Mouse (Mus musculus) MEL (cell line): ENCODE data around the gene Lefty1. TPM values are rescaled to one million over a fixed set of nuclear protein-coding genes. Genes with fewer than 3 reads are reported as not detected.

Experiments
- DNase-seq: peaks from one replicate; pipeline ENCODE4 v3.0.0; 2011; ENCODE audit warnings: low read depth, low spot score
- H3K27ac ChIP-seq: 2 replicates; pipeline ENCODE4 v1.5.1; 2012; ENCODE audit warnings: low read depth, mild to moderate bottlenecking, control low read depth, low read length, moderate library complexity; ENCODE audit not compliant: control insufficient read depth
- H3K27me3 ChIP-seq, 2 experiments: fragments of 150-350 bp in 1 of 2; sonication (generic) in 1 of 2; 2 replicates each; pipeline ENCODE4 v1.6.1; 2012; ENCODE audit warnings: low read length in 2 of 2, mild to moderate bottlenecking in 2 of 2, improper control_type of control experiment in 1 of 2, moderate library complexity in 1 of 2; ENCODE audit not compliant: insufficient read depth in 2 of 2, control insufficient read depth in 1 of 2
- H3K36me3 ChIP-seq, 2 experiments: 2 replicates each; pipeline ENCODE4 v1.6.1; 2012 to 2014; ENCODE audit warnings: low read length in 2 of 2, improper control_type of control experiment in 1 of 2, inconsistent platforms in 1 of 2, mild to moderate bottlenecking in 1 of 2; ENCODE audit not compliant: insufficient read depth in 2 of 2, control insufficient read depth in 1 of 2
- H3K4me1 ChIP-seq, 2 experiments: fragments of 150-350 bp in 1 of 2; sonication (generic) in 1 of 2; 2 replicates each; pipeline ENCODE4 v1.6.1; 2012; ENCODE audit warnings: low read length in 2 of 2, improper control_type of control experiment in 1 of 2, mild to moderate bottlenecking in 1 of 2; ENCODE audit not compliant: insufficient read depth in 2 of 2, control insufficient read depth in 1 of 2
- H3K4me3 ChIP-seq, 2 experiments: fragments of 150-350 bp in 1 of 2; sonication (generic) in 1 of 2; 2 replicates each; pipeline ENCODE4 v1.5.1; 2012; ENCODE audit warnings: low read depth in 2 of 2, low read length in 2 of 2, mild to moderate bottlenecking in 2 of 2, moderate library complexity in 2 of 2, control low read depth in 1 of 2, improper control_type of control experiment in 1 of 2; ENCODE audit not compliant: control insufficient read depth in 1 of 2, insufficient read depth in 1 of 2
- H3K79me2 ChIP-seq: 2 replicates; pipeline ENCODE4 v1.6.1; 2012; ENCODE audit warnings: mild to moderate bottlenecking, low read length, moderate library complexity; ENCODE audit not compliant: control insufficient read depth, poor library complexity, insufficient read depth
- H3K9ac ChIP-seq: 2 replicates; pipeline ENCODE4 v1.6.1; 2012; ENCODE audit warnings: low read depth, mild to moderate bottlenecking, control low read depth, low read length, moderate library complexity; ENCODE audit not compliant: control insufficient read depth, poor library complexity, severe bottlenecking
- H3K9me3 ChIP-seq: fragments of 150-350 bp; sonication (generic); replicated peaks from 2 replicates; pipeline ENCODE4 v1.6.1; 2012; ENCODE audit warnings: mild to moderate bottlenecking, low read length, improper control_type of control experiment, moderate library complexity; ENCODE audit not compliant: insufficient read depth
- BHLHE40 ChIP-seq: IDR thresholded peaks from 2 replicates; pipeline ENCODE4 v1.6.1; 2012; ENCODE audit warnings: low read depth, mild to moderate bottlenecking, inconsistent platforms, low read length, improper control_type of control experiment, borderline replicate concordance
- CTCF ChIP-seq, 3 experiments: IDR thresholded peaks in 2 of 3; conservative IDR thresholded peaks in 1 of 3; 2 replicates each; pipeline ENCODE4 v1.5.1; 2011 to 2012; ENCODE audit warnings: low read length in 3 of 3, low read depth in 2 of 3, mild to moderate bottlenecking in 2 of 3, improper control_type of control experiment in 1 of 3, inconsistent platforms in 1 of 3, mixed read lengths in 1 of 3, moderate library complexity in 1 of 3; ENCODE audit not compliant: control insufficient read depth in 1 of 3, insufficient read depth in 1 of 3, poor library complexity in 1 of 3, severe bottlenecking in 1 of 3
- EP300 ChIP-seq, 2 experiments: IDR thresholded peaks; 2 replicates each; pipeline ENCODE4 v1.6.1; 2011; ENCODE audit warnings: improper control_type of control experiment in 2 of 2, low read length in 2 of 2, low read depth in 1 of 2, mild to moderate bottlenecking in 1 of 2
- ETS1 ChIP-seq: IDR thresholded peaks from 2 replicates; pipeline ENCODE4 v1.6.1; 2012; ENCODE audit warnings: low read depth, mild to moderate bottlenecking, inconsistent platforms, low read length, improper control_type of control experiment, moderate library complexity
- GABPA ChIP-seq: IDR thresholded peaks from 2 replicates; pipeline ENCODE4 v1.6.1; 2012; ENCODE audit warnings: low read depth, mild to moderate bottlenecking, inconsistent platforms, low read length, improper control_type of control experiment, moderate library complexity
- GATA1 ChIP-seq: IDR thresholded peaks from 2 replicates; pipeline ENCODE4 v1.6.1; 2011; ENCODE audit warnings: low read depth, low read length, improper control_type of control experiment
- HCFC1 ChIP-seq: IDR thresholded peaks from 2 replicates; pipeline ENCODE4 v1.6.1; 2012; ENCODE audit warnings: low read depth, mild to moderate bottlenecking, inconsistent platforms, low read length, improper control_type of control experiment, moderate library complexity
- KAT2A ChIP-seq: conservative IDR thresholded peaks from 2 replicates; pipeline ENCODE4 v1.6.1; 2012; ENCODE audit warnings: low read depth, low read length, improper control_type of control experiment, inconsistent platforms
- MAFK ChIP-seq: IDR thresholded peaks from 2 replicates; pipeline ENCODE4 v1.6.1; 2011; ENCODE audit warnings: low read depth, mild to moderate bottlenecking, low read length, improper control_type of control experiment, borderline replicate concordance
- MAX ChIP-seq: IDR thresholded peaks from 2 replicates; pipeline ENCODE4 v1.6.1; 2011; ENCODE audit warnings: low read length, improper control_type of control experiment
- MEF2A ChIP-seq: IDR thresholded peaks from 2 replicates; pipeline ENCODE4 v1.6.1; 2014; ENCODE audit warnings: low read depth, mild to moderate bottlenecking, inconsistent platforms, low read length, improper control_type of control experiment; ENCODE audit not compliant: poor library complexity, insufficient replicate concordance, severe bottlenecking; ENCODE audit errors: extremely low read depth
- MXI1 ChIP-seq: IDR thresholded peaks from 2 replicates; pipeline ENCODE4 v1.6.1; 2011; ENCODE audit warnings: mild to moderate bottlenecking, low read depth, low read length, improper control_type of control experiment
- MYB ChIP-seq: IDR thresholded peaks from 2 replicates; pipeline ENCODE4 v1.6.1; 2011; ENCODE audit warnings: mild to moderate bottlenecking, low read depth, low read length, improper control_type of control experiment
- MYC ChIP-seq: IDR thresholded peaks from 2 replicates; pipeline ENCODE4 v1.6.1; 2011; ENCODE audit warnings: low read depth, mild to moderate bottlenecking, low read length, improper control_type of control experiment, moderate library complexity
- POLR2AphosphoS5 ChIP-seq: IDR thresholded peaks from 2 replicates; pipeline ENCODE4 v1.6.1; 2012; ENCODE audit warnings: low read depth, borderline replicate concordance, mild to moderate bottlenecking, inconsistent platforms, low read length, moderate library complexity, mixed read lengths
- RAD21 ChIP-seq: IDR thresholded peaks from 2 replicates; pipeline ENCODE4 v1.6.1; 2011; ENCODE audit warnings: mild to moderate bottlenecking, low read depth, low read length, improper control_type of control experiment
- SIN3A ChIP-seq: IDR thresholded peaks from 2 replicates; pipeline ENCODE4 v1.6.1; 2012; ENCODE audit warnings: low read length, improper control_type of control experiment, inconsistent platforms
- SMC3 ChIP-seq: IDR thresholded peaks from 2 replicates; pipeline ENCODE4 v1.6.1; 2011; ENCODE audit warnings: low read depth, low read length, improper control_type of control experiment
- TAL1 ChIP-seq: IDR thresholded peaks from 2 replicates; pipeline ENCODE4 v1.6.1; 2012; ENCODE audit warnings: mild to moderate bottlenecking, inconsistent platforms, low read length, moderate library complexity, mixed read lengths
- TBP ChIP-seq: IDR thresholded peaks from 2 replicates; pipeline ENCODE4 v1.8.0; 2011; ENCODE audit warnings: low read depth, low read length, improper control_type of control experiment
- UBTF ChIP-seq: IDR thresholded peaks from 2 replicates; pipeline ENCODE4 v1.6.1; 2012; ENCODE audit warnings: low read depth, mild to moderate bottlenecking, inconsistent platforms, low read length, improper control_type of control experiment, moderate library complexity, borderline replicate concordance; ENCODE audit not compliant: insufficient read depth
- ZMIZ1 ChIP-seq: IDR thresholded peaks from 2 replicates; pipeline ENCODE4 v1.6.1; 2012; ENCODE audit warnings: low read depth, mild to moderate bottlenecking, inconsistent platforms, low read length, improper control_type of control experiment, moderate library complexity
- polyA plus RNA-seq, 2 experiments: library from polyadenylated mRNA; stranded (reverse) in 1 of 2; unstranded in 1 of 2; fragments of >175 nt in 1 of 2; fragments of >200 nt in 1 of 2; gene quantifications; 2 replicates each; pipeline versions ENCODE4 v1.2.1 to v1.2.4; 2012; ENCODE audit warnings: low replicate concordance in 2 of 2, low read depth in 1 of 2; ENCODE audit not compliant: insufficient read length in 2 of 2, insufficient read depth in 1 of 2, missing spikeins in 1 of 2
- total RNA-seq: library from RNA; depleted of rRNA; stranded (reverse); fragments of 300-350 nt; gene quantifications from 2 replicates; pipeline ENCODE4 v1.2.3, GENCODE M21; 2012

The Lefty1 gene
- total and polyA plus RNA-seq, 3 experiments = 5.1 to 6.4 TPM; not detected in 1

DNA sequence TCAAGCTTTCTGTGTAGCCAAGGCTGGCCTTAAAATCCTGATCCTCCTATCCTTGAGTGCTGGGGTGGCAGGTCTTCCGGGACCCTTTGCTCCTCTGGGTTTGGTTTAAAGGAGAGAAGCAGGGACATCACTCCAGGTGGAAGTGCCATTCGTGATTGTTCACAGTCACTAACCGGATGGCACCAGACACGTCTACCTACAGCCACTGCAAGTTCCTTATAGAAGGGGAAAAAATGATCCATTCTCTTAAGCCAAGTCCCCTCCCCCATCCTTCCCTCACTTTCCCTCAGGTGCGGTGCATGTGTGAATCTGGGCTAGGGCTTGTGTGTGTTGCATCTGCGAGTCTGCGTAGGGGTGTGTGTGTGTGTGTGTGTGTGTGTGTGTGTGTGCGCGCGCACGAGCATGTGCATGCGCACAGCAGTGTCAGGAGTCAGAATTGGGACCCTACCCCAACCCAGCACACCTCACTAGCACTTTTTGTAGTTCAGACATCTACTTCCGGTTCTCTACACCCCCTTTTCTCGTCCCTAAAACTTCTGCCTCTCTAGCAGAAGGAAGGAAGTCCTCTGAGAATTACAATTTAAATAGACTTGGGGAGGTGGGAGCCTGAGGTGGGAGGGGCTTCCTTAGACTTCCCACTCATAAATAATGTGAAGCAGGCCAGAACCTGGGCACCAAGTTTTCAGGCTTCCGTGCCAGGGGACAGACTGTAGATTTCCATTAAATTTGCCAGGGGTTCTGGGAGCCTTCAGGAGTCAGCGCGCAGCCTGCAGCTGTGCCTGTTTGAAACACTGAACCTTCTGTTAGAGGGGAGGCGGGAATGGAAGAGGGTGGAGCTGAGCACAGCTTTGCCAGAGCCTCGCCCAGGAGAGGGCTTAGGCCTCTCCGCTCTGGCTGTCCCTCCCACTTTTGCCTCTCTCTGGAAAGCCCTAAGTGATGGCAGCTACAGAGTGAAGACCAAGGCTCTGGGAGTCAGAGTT is 10.5 kb downstream of the Lefty1 start:
- no peak overlapping the region for H3K27ac ChIP-seq
- DNase-seq = peak; percentile 52
- H3K4me3 ChIP-seq = no peak overlapping the region
- TF ChIP-seq KAT2A (no peak), MYC (no peak), POLR2AphosphoS5 (no peak), MXI1 (no peak), TAL1 (no peak), CTCF (IDR thresholded peaks at IDR 0.05 in 2 of 3, conservative IDR thresholded peaks at IDR 0.05 in 1 of 3; ENCODE audit: control insufficient read depth in 1 of 3, insufficient read depth in 1 of 3, low read depth in 2 of 3, low read length in 3 of 3, poor library complexity in 1 of 3, severe bottlenecking in 1 of 3) (no peak), MAFK (no peak), GABPA (no peak), MAX (no peak), RAD21 (no peak), BHLHE40 (no peak), MEF2A (no peak)
- peaks cover 0 to 4% of the 10 kb centered on the region in 2 experiments; a peak in 1 of 4 replicates for H3K36me3 ChIP-seq
- no peaks in the 10 kb centered on the region for H3K27me3 ChIP-seq
- H3K4me1 ChIP-seq = peaks cover 3 to 16% of the 10 kb centered on the region in 2 experiments; a peak in 3 of 4 replicates
- no peaks in the 10 kb centered on the region for H3K9me3 ChIP-seq
- no peak overlapping the region for H3K9ac ChIP-seq
- H3K79me2 ChIP-seq = peaks cover 5% of the 10 kb centered on the region; the same call in 1 of the 2 replicates

DNA sequence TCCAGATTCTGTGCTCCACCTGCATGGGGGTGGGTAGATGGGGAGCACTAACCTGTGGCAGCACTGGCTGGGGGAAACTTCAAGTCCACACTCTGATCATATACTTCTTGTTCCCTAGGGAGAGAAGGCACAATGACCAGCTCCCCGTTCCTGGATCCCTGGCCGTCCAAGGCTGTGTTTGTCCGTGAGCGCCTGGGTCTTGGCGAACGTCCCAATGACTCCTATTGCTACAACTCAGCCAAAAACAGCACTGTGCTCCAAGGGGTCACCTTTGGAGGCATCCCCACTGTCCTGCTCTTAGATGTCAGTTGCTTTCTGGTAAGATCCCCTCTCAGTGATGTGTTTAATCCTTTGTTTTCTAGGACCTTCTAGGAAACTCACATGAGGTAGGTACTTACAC is 11.6 kb downstream of the Lefty1 start:
- no peak overlapping the region for H3K4me3 ChIP-seq
- no peak overlapping the region for H3K9ac ChIP-seq

More for the DNA sequence above, 11.6 kb downstream of the Lefty1 start:
- TF ChIP-seq MEF2A (no peak), RAD21 (no peak), TAL1 (no peak), ETS1 (no peak), GATA1 (no peak), SMC3 (no peak), ZMIZ1 (no peak), UBTF (no peak), SIN3A (no peak), EP300 (IDR thresholded peaks at IDR 0.05; ENCODE audit: low read depth in 1 of 2, low read length in 2 of 2) (no peak), TBP (no peak), MYB (no peak), MYC (no peak), MAFK (no peak), BHLHE40 (no peak), POLR2AphosphoS5 (no peak), MXI1 (no peak), HCFC1 (no peak)
- H3K79me2 ChIP-seq = peaks cover 5% of the 10 kb centered on the region; the same call in 1 of the 2 replicates
- no peaks in the 10 kb centered on the region for H3K27me3 ChIP-seq
- peaks cover 0 to 4% of the 10 kb centered on the region in 2 experiments; a peak in 1 of 4 replicates for H3K36me3 ChIP-seq
- no peak overlapping the region for H3K27ac ChIP-seq
- peaks cover 3 to 12% of the 10 kb centered on the region in 2 experiments; a peak in 3 of 4 replicates for H3K4me1 ChIP-seq
- no peak for DNase-seq
- no peaks in the 10 kb centered on the region for H3K9me3 ChIP-seq
